Mouse (Mus musculus) cerebellum, postnatal 14 days (tissue): ENCODE measurements at regions not wholly inside any gene's neighbourhood (a gene's known extent, or its start where the extent isn't known, plus 50 kb on each side); places are given as distances from the start of the nearest gene placed in this dataset.

ENCODE experiments used
- DNase-seq, 2 experiments: peaks; one replicate each; pipeline ENCODE4 v3.0.0; 2021; ENCODE audit warnings: mixed read lengths in 2 of 2

GRCm38 (mm10) chr16:8117543-8118167, 307.3 kb downstream of the Tmem114 start:
- DNase-seq = no peak

DNA sequence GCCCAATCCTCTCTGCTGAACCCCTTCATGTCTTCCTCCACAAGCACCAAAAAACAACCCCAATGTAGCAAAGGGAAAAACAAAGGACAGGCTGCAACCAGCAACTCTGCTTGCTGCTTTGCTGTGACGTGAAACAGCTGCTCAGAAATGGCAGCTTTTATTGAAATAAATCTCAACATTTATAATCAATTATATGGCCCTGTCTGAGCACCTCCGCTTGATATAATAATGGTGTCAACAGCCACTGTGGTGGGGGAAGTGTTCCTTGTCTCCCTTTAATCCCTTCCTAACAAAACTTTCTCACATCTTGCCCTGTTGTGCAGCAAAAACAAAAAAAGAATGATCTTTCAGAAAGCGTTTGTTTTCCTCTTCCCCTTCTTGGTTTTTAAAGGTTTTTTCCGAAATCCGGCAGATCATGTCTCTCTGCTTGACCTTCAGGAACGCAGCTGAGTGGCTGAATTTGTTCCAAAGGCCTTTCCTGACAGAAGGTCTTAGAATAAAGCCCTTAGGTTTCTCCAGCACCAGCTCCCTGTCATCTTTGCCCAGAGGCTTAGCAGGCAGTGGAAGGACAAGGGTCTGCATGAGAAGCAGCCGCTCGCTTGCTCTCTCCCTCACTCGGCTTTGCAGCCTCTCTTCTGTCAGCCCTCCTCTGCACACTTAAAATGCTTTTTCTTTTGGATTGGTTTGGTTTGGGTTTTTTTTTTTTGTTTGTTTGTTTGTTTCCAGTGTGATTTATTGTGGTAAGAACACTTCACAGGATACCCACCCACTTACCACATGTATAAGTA, 313.4 kb downstream of the Tmem114 start:
- peak; percentile 2 to 3 for DNase-seq

- DNase-seq = peak; percentile 19 to 33
These were observed 316.5 kb downstream of the Tmem114 start for GRCm38 (mm10) chr16:8108141-8109122.

GRCm38 (mm10) chr16:8079024-8079423, 345.9 kb downstream of the Tmem114 start:
- no peak for DNase-seq

GRCm38 (mm10) chr16:8078461-8078860, 346.5 kb downstream of the Tmem114 start:
- no peak for DNase-seq

DNA sequence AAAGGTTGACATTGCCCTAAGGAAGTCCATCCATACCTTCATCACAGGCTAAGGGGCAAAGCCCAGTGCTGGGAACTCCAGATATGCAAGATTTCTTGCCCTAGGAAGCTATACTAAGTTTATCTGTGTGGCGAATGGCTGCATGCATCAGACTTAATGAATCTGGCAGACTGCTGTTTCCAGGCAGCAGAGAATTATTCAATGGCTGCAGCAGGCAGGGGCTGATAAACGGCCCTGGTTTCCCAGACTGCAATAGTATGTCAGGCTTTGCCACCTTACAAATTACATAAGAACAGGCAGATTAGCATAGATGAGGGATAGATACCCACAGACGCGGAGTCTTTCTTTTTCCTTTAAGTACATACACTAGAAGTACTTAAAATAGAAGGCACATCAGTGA, 350.2 kb downstream of the Tmem114 start:
- no peak for DNase-seq

GRCm38 (mm10) chr16:8053936-8054335, 371.0 kb downstream of the Tmem114 start:
- no peak for DNase-seq

DNA sequence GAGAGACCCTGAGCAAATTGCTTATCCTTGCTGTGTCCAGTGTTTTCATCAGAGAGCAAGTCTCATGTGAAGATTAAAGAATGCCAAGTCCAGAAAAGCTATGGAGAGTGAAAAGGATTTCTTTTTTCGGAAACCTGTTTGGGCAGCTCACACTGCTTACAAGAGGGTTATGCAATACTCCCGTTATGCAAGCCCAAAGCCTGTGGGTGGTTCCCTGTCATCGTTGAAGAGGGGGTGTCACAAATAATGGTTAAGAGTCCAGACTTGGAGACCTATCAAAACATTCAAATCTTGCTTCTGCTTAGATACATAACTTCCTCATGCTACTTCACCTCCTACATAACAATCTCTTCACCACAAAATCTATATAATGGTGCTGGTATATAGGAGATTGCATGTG, 416.0 kb downstream of the Tmem114 start:
- DNase-seq = no peak

DNA sequence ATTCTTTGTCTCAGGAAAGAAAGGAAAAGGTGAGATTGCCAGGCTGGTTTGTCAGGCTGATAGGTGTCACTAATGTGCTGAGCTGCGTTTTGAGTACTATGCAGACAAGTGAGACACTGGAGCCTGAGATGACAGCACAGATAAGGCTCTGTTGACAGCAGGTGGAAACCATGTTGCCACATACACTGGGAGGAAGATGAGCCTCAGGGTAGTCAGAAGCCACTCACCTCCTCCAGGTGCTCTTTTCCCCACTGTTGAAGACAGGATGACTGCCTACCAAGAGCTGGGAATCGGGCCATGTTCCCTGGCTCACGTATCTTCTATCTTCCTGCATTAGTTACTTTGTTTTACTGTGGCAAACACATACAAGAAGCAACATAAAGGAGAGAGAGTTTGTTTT, 418.3 kb downstream of the Tmem114 start:
- DNase-seq = no peak

DNA sequence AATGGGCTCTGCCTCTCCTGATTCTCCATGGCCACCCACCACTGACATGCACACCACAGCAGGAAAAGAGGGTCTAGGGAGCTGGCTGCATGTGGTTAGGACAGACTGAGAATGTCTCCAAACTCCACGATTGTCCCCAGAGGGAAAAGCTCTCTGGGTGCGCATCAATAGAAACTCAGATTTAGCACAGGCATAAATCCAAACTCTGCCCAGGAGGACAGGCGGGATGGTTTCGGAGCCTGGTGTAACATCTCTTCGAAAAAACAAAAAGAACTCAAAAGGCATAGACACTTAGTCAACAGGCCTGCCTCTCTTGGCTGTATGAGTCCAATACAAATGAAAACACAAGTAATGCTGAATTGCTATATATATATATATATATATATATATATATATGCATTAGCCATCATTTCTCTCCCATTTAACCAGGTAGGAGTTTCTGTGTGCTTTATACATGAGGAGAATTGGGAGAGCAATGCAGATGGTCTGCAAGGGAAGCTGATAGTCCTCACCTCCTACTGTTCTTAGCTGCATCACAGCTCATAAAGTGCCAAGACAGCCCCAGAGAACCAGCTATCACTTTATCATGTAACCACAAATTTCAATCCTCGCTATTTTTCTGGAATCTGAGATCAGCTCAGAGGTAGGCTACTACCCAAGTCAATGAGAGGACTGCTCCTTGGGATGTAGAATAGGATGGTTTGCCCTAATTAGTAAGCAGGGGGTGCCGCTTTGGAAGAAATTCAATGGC, 422.4 kb downstream of the Tmem114 start:
- no peak for DNase-seq

DNA sequence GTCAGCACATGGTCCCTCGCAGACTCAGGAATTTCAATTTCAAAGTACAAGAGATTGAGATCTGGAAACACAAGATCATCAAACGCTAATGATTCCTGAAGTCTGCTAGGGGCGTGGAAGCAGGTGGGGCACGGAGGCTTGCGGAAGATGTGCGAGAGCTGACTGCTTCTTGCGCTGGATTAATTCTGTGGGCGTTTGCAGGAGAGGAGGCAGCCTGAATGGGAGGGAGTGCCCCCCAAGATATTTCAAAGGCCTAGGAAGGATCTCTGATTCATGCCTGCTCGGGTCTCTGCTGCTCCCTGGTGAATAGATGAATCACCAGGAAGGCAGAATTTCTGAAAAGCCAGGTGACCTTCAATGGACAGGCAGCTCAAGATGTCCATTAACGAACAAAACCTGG, 442.1 kb downstream of the Tmem114 start:
- no peak for DNase-seq

DNA sequence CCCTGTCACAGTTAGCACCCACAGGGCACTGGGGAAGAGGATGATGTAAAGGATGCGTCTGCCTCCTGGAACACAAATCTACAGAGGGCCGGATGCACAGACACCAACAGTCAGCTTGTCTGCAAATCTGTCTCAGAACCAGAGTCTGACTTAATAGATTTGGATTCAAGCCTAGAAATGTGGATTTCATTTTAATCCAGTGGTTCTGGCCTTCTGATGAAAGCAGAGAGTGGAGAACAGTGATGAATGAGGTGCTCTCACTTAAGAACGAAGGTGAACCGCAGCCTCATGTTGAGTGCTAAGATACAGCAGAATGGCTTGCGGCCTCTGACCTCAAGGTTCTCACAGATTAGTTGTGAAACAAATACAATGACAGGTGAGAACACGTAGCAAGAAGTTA, 446.5 kb downstream of the Tmem114 start:
- no peak for DNase-seq

DNA sequence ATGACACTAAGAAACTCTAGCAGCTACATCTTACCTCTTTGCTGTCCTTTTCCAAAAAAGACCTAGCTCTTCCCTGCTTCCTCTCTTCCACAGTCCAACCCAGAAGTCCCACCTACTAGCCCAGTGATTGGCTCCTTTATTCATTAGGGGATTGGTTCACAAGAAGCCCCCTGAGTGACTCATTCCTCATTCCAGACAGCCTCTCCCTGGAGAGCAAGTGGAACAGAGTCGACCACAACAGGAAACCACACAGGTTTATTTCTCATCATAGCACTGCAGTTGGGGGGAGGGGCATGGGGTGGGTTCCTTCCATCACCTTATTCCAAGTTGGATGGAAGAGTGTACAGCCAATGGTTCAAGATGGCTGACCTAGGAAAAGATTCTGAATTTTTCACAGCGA, 473.3 kb downstream of the Tmem114 start:
- no peak for DNase-seq

GRCm38 (mm10) chr16:7942333-7942732, 482.6 kb downstream of the Tmem114 start:
- DNase-seq = no peak

DNA sequence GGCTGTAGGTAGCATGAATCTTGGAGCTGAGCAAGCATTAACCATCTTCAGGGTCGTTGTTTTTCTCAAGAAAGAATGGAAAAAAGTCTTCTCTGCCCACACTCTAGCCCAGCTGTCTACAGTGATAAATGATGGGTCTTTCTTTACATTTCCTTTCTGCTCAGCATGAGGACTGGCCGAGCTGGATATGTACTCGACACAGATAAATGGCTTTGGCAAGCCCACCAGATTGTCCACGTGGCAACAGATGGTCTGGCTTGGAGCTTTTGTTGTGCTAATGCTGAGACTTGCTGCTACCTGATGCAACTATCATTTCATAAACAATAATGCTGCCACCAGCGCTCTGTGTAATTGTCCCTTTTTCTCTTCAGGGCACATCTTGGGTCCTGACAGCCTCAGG, 487.8 kb downstream of the Tmem114 start:
- DNase-seq = peak; percentile 56 to 77

DNA sequence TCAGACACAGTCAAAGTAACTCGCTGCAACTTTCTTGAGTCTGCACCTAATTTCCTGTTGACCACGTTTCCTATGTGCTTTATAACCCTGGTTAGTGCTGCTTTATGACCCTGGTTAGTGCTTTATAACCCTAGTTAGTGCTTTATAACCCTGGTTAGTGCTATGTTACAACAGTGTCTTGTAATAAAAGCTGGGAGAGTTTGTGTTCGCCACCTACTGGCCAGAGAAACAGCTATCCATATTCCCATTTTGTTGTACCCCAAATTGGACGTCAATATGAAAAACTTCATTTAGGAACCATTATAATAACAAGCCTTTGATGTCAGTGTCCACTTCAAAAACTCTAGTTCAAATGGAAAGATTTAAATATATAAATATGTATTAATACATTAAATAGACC, 492.6 kb downstream of the Tmem114 start:
- DNase-seq = peak; percentile 40 to 55

DNA sequence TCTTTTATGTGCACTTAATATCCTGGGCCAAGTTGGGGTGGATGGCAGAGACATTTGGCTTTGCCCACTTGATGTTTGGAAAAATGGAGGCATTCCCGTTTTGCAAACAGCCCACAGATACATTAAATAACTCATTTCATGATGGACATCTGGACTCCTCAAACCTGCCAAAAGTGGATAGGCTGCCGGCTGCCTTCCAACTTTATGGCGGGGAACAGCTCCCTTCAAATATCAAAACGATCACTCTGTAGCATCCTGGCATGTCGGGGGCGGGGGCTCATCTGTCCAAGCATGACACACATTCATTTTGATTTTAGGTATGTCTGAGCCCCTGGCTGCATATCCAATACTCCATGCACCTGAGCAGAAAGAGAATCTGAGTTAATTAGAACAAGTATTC, 493.3 kb downstream of the Tmem114 start:
- DNase-seq = peak in 1 of 2 experiments; percentile 26

DNA sequence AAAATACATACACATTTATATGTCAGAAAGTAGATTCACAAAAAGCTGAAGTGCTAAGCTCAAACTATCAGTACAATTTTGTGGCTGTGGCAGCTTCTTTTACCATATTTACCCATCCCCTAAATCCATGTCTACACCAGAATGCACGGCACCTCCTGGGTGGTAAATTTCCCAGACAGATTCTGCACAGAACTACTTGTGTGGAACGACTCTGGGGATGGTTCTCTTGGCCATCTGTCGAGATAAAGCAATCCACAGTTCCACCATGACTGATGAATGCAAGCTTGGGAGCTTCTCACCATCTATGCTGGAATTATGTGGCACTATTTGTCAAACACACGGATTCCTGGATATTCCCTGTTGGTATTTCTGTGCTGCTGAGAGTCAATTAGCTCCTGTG, 495.8 kb downstream of the Tmem114 start:
- DNase-seq = peak in 1 of 2 experiments; percentile 37

- no peak for DNase-seq
These were observed 496.5 kb downstream of the Tmem114 start for GRCm38 (mm10) chr16:7928391-7928935.

GRCm38 (mm10) chr16:7927756-7928155, 497.2 kb downstream of the Tmem114 start:
- peak; percentile 20 to 43 for DNase-seq

DNA sequence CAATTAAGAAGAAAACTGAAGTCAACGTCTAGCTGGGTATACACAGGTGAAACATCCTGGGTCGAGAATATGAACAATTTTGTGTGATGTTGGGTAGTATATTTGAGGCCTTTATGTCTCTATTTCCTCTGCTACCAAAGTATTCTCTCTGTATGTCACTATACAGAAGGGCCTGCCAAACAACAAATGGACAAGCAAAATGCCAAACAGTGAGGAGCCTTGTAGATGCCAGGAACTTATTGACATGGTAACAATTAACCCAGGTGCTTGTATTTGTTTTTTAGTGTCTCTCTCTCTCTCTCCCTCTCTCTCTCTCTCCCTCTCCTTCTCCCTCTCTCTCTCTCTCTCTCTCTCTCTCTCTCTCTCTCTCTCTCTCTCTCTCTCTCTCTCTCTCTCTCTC, 529.1 kb downstream of the Tmem114 start:
- peak; percentile 13 to 65 for DNase-seq

DNA sequence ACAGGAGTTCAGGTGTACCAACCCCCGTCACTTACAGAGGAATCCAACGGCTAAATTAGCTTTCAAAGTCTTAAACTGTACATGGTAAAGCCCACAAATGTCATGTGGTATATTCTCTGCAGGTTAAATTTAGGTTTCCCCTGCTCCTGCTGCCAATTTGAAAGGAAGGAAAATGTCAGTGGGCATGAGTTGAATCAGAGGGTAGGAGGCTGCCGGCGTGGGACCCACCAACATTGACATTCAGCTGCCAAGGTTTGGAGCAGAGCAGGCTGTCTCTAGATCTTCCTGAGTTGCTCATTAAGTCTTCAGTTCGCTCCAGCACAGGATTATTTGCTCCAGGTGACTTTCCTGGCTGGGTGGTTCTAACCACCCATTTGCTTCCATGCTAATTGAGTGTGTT, 532.1 kb downstream of the Tmem114 start:
- DNase-seq = no peak
